Mouse (Mus musculus) gastrocnemius, adult 2 months (tissue): ENCODE measurements around the gene Herc1. TPM values are rescaled to one million over a fixed set of nuclear protein-coding genes. Genes with fewer than 3 reads are reported as not detected.
A peak's percentile ranks its signal among the peaks of the same experiment; 100 is the strongest.

Experiments used
- DNase-seq: peaks from one replicate; pipeline ENCODE4 v3.0.0; 2022
- H3K27ac ChIP-seq: fragments of 200-600 bp; 2 replicates; pipeline ENCODE4 v1.8.1; 2022; ENCODE audit warnings: mild to moderate bottlenecking
- H3K4me3 ChIP-seq: fragments of 200-600 bp; 2 replicates; pipeline ENCODE4 v1.8.1; 2022; ENCODE audit warnings: mild to moderate bottlenecking, moderate library complexity
- CTCF ChIP-seq: fragments of 200-600 bp; IDR thresholded peaks from 2 replicates; pipeline ENCODE4 v1.8.1; 2022; ENCODE audit warnings: antibody characterized with exemption, mild to moderate bottlenecking, moderate library complexity
- intact Hi-C: fragments of 180-260 bp; cut with DNase I; formaldehyde crosslinking; loops from one replicate; pipeline ENCODE4 v1.15.1; 2025
- total RNA-seq, 2 experiments: library from RNA; stranded (reverse); gene quantifications; 2 replicates each; pipeline ENCODE4 v1.2.3; 2021

Herc1 gene
- total RNA-seq, 2 experiments from 2014 or later, result 33.7 to 38.4 TPM

DNA sequence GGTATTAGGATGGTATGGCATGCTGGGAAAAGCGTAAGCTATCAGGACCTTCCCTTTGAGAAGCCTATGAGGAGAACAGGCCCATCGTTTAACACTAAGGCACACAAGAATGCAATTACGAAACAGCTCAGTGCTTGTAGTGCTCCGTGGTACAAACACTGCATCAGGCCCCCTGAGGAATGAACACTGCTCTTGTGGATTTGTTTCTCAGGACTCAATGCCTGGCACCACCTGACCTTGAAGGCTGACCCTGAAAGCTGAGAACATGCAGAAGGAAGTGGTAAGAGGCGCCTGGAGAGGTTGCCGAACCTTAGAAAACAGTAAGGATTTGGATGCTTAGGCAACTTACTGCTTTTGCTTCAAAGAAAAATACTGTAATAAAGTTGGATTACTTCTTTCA lies 20.8 kb upstream of the Herc1 start:
- DNase-seq, result no peak
- TF ChIP-seq CTCF, result no peak
- intact Hi-C loops, result no loop called here
- Histone ChIP-seq H3K4me3 (no peak overlapping the region), H3K27ac (no peak overlapping the region)

DNA sequence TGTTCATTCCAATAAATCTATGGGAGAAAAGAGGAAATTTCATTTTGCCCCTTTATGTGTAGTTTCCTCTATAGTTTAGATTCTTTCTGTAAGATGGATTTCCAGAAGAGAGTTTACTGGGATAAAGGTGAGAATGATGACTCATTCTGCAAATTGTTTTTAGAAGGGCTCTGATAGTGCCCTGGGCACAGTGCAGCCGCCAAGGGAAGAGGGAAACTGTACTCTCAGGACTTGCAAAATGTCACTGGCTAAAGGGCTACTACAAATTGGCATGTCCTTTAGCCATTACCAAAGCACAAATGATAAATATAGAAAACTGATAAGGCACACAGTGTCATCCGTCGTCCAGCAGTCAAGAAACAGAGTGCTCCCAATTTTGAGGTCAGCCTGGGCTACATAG lies 19.8 kb upstream of the Herc1 start:
- intact Hi-C loops, result no loop called here
- peak; percentile 28 for DNase-seq
- no peak for TF ChIP-seq CTCF
- peak overlapping the region; percentile 32 for H3K27ac ChIP-seq
- H3K4me3 ChIP-seq, result no peak overlapping the region

DNA sequence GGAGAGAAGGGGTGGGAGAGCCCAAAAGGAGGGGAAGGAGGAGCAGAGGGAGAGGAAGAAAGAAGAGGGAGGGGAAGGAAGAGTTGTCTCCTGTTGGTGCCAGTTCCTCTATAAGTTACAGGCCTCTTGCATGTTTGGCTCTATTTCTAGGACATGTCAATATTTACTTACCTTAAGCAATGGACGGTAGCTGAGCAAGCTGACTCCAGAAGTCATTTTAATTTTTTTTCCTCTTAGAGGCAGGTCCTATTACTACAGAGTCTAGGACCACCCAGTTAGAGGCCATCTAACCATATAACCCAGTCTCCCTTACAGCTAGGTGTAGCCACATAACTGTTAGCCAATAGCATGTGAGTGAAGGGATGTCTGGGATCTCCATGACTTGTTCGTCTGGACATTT lies 18.7 kb upstream of the Herc1 start:
- DNase-seq, result no peak
- intact Hi-C loops, result no loop called here
- TF ChIP-seq CTCF, result no peak
- H3K27ac ChIP-seq, result no peak overlapping the region
- H3K4me3 ChIP-seq, result no peak overlapping the region

DNA sequence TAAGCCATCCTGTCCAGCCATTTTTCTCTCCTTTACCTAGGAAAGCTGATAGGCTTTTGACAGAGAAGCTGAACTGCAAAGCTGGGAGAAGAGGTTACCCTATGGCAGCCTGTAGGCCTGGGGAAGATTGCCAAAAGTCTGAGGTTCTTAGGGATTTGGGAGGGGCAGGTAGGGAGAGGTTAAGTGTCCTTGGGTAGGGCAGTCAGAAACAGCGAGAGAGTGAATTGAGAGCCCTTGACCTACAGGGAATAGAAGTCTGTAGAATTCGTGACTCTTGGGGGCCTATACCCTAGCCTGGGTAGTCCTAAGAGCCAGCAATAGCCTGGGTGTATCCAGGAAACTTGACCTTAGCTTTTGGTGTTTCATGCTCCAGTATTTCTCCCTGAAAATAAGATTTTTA lies 17.9 kb upstream of the Herc1 start:
- Histone ChIP-seq H3K27ac (no peak overlapping the region), H3K4me3 (no peak overlapping the region)
- intact Hi-C loops, result no loop called here
- no peak for TF ChIP-seq CTCF
- no peak for DNase-seq

- no peak for TF ChIP-seq CTCF
- Histone ChIP-seq H3K4me3 (no peak overlapping the region), H3K27ac (no peak overlapping the region)
- intact Hi-C loops, result no loop called here
- DNase-seq, result no peak
Observed at GRCm38 (mm10) chr9:66337280-66337679, 13.0 kb upstream of the Herc1 start.

DNA sequence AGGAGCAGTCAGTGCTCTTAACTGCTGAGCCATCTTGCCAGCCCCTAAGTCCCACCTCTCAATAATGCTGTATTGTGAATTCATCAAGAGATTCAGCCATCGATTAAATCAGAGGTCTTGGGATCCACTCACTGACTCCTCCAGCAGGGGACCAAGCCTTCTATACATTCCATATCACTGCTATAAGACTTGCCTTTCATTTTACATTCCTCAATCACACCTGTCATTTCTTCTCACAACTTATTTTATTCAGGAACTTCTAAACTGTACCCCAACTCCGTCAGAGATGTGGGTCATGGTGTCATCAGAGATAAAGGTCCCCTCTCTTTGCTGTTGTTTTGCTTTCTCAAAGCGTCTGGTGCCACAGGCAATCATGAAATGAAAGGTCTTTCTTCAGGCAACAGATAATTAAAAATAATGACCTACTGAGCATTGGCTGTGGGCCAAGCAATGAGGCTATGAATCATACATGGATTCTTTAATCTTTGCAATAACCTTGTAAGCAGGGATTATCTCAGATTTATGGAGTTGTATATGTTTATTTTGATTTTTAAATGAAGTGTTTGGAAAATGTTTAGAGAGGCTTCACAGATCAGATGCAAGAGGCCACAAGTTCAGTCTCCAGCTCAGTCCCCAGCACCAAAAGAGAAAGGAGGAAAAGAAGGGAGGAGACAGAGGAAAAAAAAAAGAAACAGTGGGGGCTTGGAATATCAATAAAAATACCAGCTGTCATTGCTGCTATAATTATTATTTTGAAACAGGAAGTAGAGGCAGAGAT lies 12.1 kb upstream of the Herc1 start:
- Histone ChIP-seq H3K27ac (no peak overlapping the region), H3K4me3 (no peak overlapping the region)
- DNase-seq, result no peak
- intact Hi-C loops, result no loop called here
- no peak for TF ChIP-seq CTCF

- TF ChIP-seq CTCF, result no peak
- no peak overlapping the region for H3K4me3 ChIP-seq
- intact Hi-C loops, result no loop called here
- no peak for DNase-seq
- H3K27ac ChIP-seq, result no peak overlapping the region
Observed at GRCm38 (mm10) chr9:66339714-66340113, 10.5 kb upstream of the Herc1 start.

DNA sequence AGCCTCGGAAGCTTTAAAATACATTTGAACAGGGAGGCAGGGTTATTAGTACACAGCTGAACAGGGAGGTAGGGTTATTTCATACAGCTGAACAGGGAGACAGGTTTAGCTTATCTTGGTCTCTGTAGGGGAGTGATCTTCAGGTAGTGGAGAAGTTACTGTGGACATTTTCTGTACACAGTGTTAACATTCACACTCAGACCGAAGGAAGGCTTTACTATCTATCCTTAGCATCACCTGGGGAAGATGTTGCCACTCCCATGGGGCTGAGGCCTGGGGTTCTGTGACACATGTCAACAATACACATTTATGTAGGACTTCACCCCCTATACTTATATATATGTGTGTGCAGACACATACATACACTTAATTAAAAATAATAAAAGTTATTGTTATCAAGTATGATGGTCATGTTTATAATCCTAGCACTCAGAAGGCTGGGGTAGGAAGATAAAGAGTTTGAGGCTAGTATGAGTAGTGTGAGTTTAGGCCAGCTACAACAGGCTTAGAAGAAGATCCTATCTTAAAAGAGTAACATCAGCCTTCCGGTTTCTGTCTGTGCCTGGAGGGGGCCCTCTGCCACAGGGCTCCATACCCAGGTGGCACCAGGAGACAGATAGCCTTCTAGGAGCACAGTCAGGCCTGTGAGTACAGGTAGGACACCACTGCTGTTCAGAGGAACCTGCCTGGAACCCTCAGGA lies 9.7 kb upstream of the Herc1 start:
- no peak for DNase-seq
- Histone ChIP-seq H3K4me3 (no peak overlapping the region), H3K27ac (no peak overlapping the region)
- TF ChIP-seq CTCF, result no peak
- intact Hi-C loops, result no loop called here

GRCm38 (mm10) chr9:66347405-66348035 lies 2.7 kb upstream of the Herc1 start:
- TF ChIP-seq CTCF, result no peak

GRCm38 (mm10) chr9:66349144-66349859 lies 948 bp upstream of the Herc1 start:
- Histone ChIP-seq H3K4me3 (peak overlapping the region; percentile 85), H3K27ac (peak overlapping the region; percentile 96; the same call in 1 of the 2 replicates)
- intact Hi-C loops, result no loop called here
- no peak for DNase-seq
- TF ChIP-seq CTCF, result no peak

More at GRCm38 (mm10) chr9:66347405-66348035, 2.7 kb upstream of the Herc1 start:
- DNase-seq, result no peak
- Histone ChIP-seq H3K4me3 (no peak overlapping the region), H3K27ac (no peak overlapping the region)
- intact Hi-C loops, result no loop called here

DNA sequence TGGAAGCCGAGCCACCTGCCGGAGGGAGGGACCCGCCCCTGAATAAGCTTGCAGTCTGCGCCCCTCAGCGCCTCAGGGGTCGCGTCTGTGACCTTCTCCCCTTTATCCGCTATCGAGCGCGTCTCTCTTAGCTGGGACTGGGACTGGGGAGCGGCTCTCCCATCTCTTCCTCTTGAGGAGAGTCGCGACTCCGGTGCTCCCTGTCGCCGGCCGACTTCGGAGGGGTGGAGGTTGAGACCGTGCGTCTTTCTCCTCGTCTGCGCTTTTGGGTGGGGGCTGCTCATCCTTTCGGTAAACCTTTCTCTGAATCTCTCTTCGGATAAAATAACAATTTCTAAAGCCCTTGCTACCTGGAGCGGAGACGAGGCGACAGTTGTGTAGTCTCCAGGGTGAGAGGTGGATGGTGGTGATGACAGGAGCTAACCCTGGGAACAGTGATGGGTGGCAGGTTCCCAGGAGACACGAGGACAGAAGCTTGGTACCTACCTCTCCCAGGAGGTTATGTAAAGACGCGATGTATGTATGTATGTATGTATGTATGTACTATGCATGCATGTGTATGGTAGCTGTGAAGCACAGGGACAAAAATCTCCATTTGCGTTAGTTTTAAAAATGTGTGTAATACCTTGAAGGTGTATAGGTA lies 659 bp downstream of the Herc1 start:
- TF ChIP-seq CTCF, result no peak
- DNase-seq, result no peak
- H3K4me3 ChIP-seq, result peak overlapping the region; percentile 85
- peak overlapping the region; percentile 96 for H3K27ac ChIP-seq
- intact Hi-C loops, result loop anchor here (5.0 kb wide), 1 partner anchor 69 kb away; no protein-coding TSS in a partner anchor

DNA sequence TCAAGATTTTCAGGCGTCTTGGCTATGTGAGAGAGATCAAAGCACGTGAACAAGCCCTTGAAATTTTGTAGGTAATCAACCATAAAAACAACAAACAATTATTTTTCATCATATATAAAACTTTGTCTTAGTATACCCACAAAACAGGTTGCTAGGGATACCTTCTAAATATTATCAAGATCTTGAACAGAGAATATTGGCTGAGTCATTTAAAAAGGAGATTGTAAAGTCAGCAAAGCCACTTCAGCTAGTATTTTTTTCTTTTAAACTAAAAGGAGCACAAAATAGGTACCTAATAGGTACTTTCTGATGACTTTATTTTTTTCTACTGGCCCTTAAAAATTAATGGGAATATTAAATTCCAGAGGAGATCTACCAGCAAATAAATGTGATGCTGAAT lies 2.5 kb downstream of the Herc1 start:
- intact Hi-C loops, result loop anchor here (5.0 kb wide), 1 partner anchor 70 kb away; no protein-coding TSS in a partner anchor
- no peak overlapping the region for H3K4me3 ChIP-seq
- H3K27ac ChIP-seq, result no peak overlapping the region
- no peak for DNase-seq
- no peak for TF ChIP-seq CTCF
